Mouse (Mus musculus) adrenal gland, postnatal 14 days (tissue): ENCODE data around the gene Fbxl18. TPM values are rescaled to one million over a fixed set of nuclear protein-coding genes. Genes with fewer than 3 reads are reported as not detected.

Source experiments
- DNase-seq: peaks from one replicate; pipeline ENCODE4 v3.0.0; 2021; ENCODE audit warnings: mixed read lengths
- total RNA-seq: library from RNA; stranded (reverse); gene quantifications from 2 replicates; pipeline ENCODE4 v1.2.3, GENCODE M21; 2021

Fbxl18 gene
- total RNA-seq, 1 experiment from 2014 or later = 11.8 TPM

DNA sequence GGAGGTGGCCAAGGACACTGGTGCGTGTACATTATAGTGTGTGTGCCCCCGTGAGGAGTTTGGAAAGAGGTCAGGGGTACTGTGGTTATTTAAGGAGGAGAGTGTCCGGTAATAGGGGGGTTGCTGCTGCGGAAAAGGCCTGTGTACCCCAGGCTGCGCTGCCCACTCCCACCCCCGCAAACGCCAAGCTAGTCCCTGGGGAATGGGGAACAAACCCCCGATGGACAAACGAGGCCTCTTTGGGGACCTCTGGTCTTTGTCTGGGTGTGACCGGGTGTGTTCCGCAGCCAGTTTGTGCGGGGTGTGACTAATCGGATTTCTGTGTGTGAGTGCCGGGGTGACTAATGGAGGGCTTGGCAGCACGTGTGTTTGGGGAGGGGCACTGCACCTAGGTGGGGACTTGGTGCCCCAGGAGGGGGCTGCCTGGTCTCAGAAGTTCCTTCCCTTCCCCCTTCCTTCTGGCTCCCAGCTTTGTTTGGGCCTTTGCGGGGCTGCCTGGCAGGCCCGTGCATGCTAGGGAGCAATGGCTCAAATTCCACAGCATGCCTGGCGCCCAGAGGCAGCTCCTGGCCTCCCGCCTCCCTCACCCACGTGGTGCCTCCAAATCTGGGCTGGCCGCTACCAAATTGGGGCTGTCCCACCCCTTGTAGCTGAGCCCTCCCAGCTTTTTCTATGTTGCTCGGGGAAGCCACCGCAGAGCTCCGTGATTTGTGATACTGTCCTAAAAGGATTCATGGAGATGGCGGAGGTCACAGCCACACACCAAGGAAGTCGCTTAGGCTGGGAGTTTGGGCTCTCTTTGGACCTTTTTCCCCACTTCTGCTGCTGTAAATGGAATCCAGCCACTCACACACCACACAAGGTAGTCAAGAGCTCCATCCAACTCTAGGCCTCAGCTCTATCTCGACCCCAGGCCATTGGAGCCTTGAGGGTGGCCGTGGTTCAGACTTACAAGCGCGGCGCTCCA, 71.8 kb downstream of the Fbxl18 start:
- peak; percentile 95 for DNase-seq

DNA sequence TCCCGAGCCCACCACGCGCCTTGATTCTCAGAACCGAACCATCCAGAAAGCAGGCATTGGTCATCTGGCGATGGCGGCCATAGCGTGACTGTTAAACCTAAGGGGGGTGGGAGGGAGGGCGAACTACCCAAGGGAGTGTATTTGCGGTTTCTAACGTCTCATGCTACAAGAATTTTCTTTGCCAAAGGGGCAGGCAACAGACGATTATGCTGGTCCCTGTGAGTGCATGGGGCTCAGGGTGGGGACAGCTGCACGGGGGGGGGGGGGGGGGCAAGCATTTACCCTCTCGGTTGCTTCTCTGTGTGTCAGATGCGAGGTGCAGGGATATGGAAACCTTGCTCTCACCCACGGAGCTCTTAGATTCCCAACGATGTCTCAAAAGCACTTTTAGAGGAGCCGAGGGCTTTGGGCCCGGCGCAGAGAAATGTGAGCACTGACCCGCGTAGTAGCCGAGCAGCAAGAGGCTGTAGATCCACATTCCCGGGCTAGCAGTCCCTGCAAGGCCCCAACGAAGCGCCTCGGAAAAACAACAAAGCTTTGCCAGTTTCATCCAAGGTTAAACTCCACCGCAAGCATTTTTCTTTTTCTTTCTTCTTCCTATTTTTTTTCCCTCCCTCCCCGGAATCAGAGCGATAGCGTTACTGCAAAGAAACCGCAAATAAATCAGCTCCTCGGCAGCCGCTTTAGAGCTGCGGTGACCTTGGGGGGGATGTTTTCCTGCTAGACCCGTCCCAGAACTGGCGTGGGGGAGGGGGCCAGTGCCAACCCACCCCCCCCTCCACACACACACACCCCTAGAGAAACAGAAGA, 72.7 kb downstream of the Fbxl18 start:
- DNase-seq = peak; percentile 84

DNA sequence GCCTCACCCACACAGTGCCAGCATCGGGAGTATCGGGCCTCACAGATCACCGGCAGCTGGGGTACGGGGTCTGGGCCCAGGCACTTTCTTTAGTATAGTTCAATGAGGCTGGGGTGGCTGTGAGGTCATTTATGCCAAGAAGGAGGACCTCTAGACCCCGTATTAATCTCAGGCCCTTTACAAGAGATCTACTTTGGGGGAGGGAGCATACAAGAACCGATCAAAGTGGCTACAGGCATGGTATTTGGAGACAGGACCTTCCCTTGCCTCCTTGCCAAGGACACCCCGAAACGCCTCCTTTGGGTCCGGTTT, 73.3 kb downstream of the Fbxl18 start:
- DNase-seq = no peak

DNA sequence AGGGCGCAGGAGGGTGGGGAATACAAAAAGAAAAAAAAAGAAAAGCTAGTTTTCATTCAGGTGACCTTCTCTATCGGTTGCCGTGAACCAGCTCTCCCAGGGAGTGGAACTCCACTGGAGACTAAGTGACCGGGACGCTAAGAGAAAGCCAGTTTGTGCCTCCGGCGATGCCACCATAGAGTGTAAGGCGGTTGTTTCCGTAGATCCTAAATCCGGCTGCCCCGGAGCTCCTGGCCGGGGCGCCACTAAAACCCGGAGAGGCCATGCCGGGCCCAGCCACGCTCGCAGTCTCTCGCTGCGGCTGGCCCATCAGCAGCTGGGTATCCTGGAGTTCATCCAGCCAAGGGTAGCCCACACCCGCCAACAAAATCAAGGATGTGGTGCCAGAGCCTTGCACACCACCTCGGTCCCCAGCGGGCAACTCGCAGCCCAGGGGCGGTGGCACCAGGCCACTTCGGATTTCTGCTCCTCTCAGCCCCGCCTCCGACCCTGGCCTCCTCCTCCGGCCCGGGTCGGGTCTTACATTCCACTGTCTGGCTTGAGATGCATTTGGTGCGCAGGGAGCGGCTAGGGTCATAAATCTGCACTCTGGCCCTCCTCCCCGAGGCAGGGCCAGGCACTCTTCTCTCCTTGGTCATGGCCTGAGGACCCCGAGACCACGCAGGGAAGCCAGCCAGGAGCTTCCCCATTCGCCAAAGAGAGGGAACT, 73.8 kb downstream of the Fbxl18 start:
- peak; percentile 97 for DNase-seq

DNA sequence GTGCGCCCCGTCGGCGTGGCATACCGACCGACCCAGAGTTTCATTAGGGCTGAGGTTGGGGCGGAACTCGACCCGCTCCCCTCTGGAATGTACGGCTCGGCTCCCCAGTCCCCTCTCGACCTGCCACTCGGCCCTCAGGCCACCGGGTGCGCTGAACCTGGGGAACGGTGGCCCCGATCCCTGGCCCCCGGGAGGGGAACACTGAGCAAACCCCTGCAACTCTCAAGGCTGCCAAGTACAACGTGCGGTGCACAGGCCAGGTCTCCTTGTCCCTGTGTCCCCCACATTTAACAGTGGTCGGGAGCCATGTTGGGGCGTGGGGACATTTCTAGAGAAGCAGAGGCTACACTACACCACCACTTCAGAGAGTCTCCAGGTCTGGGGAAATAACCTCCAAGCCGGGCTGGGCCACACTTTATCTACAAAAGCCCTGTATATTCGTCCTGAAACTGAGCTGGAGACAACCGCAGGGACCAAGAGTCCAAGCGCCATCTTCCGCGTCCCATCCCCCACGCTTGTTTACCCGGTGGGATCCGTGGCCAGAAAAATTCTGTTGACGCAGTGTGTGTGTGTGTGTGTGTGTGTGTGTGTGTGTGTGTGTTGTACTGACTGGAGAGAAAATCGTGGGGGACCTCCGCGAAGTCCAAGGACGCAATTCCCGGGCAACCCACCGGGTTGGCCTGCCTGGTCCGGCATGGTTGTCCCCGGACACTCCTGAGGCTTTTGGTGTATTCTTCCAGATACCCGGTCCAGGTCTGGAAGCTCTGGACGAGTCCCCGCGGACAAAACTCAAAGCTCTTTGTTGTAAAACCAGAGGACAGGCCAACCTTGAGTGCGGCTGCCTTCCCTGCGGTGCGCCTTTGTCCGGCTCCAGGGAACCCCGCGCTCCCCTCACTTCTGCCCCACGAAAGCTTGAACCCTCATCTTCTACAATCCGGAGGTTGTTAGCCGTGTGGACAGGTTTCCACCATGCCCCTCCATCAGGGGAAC, 74.7 kb downstream of the Fbxl18 start:
- peak; percentile 85 for DNase-seq

DNA sequence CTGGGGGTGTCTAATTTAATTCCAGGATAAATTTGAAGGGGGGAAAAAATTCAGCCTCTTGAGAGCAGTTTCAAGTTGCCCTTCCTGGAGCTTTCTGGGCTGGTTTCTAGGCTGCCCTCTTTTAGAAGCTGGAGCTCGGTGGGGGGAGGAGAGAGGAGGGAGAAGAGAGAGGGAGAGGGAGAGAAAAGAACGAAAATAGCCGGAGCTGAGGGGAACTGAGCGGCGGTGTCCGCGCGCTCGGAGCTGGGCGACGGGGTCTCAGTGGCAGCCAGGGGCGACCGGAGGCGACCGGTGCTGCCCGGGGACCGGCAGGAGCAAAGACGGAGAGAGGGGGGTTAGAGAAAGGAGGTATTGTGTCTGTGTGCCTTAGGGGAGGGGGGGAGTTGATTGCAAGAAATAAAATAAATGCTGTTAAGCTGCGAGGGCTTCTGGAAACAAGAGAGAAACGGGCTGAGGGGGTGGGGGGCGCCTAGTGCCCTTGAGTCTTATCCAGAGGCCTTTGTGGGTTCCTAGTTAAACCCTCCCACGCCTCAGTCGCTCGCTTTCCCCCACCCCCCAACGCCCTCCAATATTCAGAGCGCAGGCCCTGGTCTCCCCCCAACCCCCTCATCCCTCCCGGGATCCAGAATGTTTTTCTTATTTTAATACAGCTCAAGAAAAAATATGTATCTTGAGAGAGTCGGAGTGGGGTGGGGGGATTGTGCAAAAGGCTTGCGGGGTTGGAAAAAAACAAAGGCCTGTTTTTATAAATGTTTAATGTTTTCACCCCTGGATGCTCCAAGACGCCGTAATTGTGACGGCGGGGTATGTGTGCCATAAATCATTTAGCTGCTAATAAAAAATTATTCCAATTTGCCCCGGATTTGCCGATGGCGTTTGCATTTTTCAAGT, 75.6 kb downstream of the Fbxl18 start:
- DNase-seq = peak; percentile 85

DNA sequence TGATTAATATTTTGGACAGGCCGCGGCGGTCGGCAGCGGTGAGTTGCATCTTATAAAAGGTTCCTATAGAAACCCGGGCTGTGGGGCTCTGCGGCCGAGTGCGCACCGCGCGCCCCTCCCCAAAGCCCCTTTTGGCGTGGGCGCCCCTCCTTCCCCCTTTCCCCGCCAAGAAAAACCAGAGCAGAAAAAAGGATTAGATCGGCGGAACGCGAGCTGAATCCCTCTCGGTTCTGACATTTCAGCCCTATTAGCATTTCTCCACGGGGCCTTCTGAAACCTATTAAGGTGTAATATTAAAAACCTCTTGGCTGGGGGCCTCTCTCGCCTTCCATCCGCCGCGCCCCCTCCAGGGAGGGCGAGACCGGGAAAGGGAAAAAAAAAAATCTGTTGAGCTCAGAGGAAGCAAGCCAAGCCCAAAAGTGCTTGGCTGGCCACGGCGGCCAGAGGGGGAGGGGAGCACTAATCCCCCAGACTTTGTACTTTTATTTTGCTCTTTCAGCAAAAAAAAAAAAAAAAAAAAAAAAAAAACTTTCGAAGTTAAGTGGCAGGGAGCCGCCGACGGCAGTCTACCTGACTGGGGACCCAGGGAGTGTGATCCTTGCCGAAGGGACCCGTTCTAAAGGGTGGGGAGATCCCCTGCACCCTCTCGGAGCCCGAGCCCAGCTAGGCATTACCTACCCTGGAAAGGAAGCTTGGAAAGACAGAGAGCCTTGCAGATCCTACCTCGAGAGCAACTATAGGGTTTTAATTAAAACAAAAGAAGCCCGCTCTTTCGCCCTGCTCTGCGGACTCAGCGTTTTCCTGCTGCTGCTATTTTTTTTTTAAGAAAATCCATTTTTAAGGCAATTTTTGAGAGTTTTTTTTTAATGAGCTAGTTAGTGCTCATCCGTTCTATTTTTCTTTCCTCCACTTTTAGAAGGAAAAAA, 76.5 kb downstream of the Fbxl18 start:
- peak; percentile 84 for DNase-seq

DNA sequence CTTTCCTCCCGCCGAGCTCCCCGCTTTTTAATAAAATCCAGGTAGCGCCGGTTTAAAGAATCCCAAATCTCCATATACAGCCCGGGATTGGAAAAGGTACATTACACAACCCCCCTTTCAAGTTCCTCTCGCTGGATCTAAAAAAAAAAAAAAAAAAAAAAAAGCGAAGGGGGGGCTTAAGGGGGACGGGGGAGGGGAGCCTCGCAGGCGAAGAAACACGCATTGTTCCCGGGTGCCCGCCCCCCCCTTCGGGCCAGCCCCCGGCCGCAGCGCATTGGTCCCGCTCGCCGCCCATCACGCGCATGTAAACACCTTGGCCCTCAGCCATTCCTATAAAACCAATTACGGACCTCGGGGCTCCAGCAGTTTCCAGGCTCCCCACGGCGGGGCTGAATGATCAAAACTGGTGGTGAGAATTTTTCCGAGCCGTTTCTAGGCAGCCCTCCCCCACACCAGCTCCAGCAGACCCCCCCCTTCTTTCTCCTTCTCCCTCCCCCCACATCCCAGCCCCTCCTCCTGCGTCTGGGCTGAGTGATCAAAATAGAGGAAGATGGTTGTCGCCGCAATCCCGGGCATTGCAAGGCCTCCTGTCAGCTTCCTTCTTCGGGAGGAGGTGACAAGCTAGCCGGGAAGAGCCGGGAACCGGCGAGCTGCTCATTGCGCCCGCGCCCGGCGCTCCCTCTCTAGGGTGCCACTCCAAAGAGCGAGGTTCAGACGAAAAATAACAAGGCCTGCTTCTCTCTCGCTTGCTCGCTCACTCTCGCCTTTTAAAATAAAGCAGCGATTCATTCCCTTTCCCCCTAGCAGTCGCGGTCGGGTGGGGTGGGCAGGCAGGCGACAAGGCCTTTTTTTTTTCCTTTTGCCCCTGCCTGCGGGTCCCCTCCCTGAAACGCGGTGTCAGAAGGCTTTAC, 77.4 kb downstream of the Fbxl18 start, which contains the start of gene Tnrc18:
Tnrc18 (minus strand) TSS at position 139 of the 911 bp plus-strand sequence.
- DNase-seq = peak; percentile 99

Other genes with a start within 250 kb of the Fbxl18 start
- 19.5 and 22.6 TPM in 2 replicates for gene Slc29a4, start 202.9 kb downstream of the Fbxl18 start, total RNA-seq
- gene Tnrc18, start 77.8 kb downstream of the Fbxl18 start, total RNA-seq = 86.0 and 91.0 TPM in 2 replicates
- 2,967 and 3,254 TPM in 2 replicates for gene Actb, start 11.3 kb upstream of the Fbxl18 start, total RNA-seq
- gene Fscn1, start 64.9 kb upstream of the Fbxl18 start, total RNA-seq = 62.0 and 75.3 TPM in 2 replicates
- gene Rnf216, start 217.6 kb upstream of the Fbxl18 start, total RNA-seq = 39.5 and 44.5 TPM in 2 replicates